Mouse (Mus musculus): ENCODE measurements around the gene Pomgnt2.

- TF ChIP-seq CTCF (IDR thresholded peaks at IDR 0.05; ENCODE audit: low read depth, low read length) (peak; percentile 41; the same call in 1 of the 2 replicates), POLR2A (IDR thresholded peaks at IDR 0.05; ENCODE audit: extremely low read depth, insufficient read depth, low read length) (no peak)
These were observed 35.2 kb upstream of the Pomgnt2 start for GRCm38 (mm10) chr9:122032071-122032470.
